Mouse (Mus musculus) lung, postnatal 0 days (tissue): ENCODE results near the gene Man1c1. TPM values are rescaled to one million over a fixed set of nuclear protein-coding genes. Genes with fewer than 3 reads are reported as not detected.
A peak's percentile ranks its signal among the peaks of the same experiment; 100 is the strongest.

Experiments
- ATAC-seq: fragments of 200-750 bp; cut with Nextera tagmentation; 2 replicates; pipeline ENCODE4 v1.8.0; 2017; ENCODE audit warnings: moderate library complexity
- DNase-seq: peaks from one replicate; pipeline ENCODE4 v3.0.0-alpha.2; 2016; ENCODE audit warnings: low spot score
- H3K27ac ChIP-seq: fragments of 300-500 bp; sonication (generic); 2 replicates; pipeline ENCODE4 v1.5.1; 2014; ENCODE audit warnings: antibody characterized with exemption, mild to moderate bottlenecking, low read length, mixed read lengths
- H3K27me3 ChIP-seq: fragments of 300-500 bp; sonication (generic); replicated peaks from 2 replicates; pipeline ENCODE4 v1.6.1; 2014; ENCODE audit warnings: low read length, mixed read lengths; ENCODE audit not compliant: insufficient read depth
- H3K36me3 ChIP-seq: fragments of 300-500 bp; sonication (generic); 2 replicates; pipeline ENCODE4 v1.6.1; 2014; ENCODE audit warnings: low read length, mixed read lengths; ENCODE audit not compliant: insufficient read depth
- H3K4me1 ChIP-seq: fragments of 300-500 bp; sonication (generic); 2 replicates; pipeline ENCODE4 v1.6.1; 2014; ENCODE audit warnings: antibody characterized with exemption, low read depth, low read length, mixed read lengths; ENCODE audit not compliant: insufficient read depth
- H3K4me2 ChIP-seq: fragments of 300-500 bp; sonication (generic); replicated peaks from 2 replicates; pipeline ENCODE4 v1.6.1; 2014; ENCODE audit warnings: low read depth, mild to moderate bottlenecking, low read length, moderate library complexity, mixed read lengths
- H3K4me3 ChIP-seq: fragments of 300-500 bp; sonication (generic); 2 replicates; pipeline ENCODE4 v1.5.1; 2014; ENCODE audit warnings: low read depth, low read length
- H3K9ac ChIP-seq: fragments of 300-500 bp; sonication (generic); replicated peaks from 2 replicates; pipeline ENCODE4 v1.6.1; 2014; ENCODE audit warnings: low read depth, mild to moderate bottlenecking
- H3K9me3 ChIP-seq: fragments of 300-500 bp; sonication (generic); 2 replicates; pipeline ENCODE4 v1.6.1; 2016; ENCODE audit warnings: low read length, mixed read lengths
- CTCF ChIP-seq: IDR thresholded peaks from 2 replicates; pipeline ENCODE4 v1.5.1; 2016; ENCODE audit warnings: antibody characterized with exemption, mild to moderate bottlenecking
- EP300 ChIP-seq: IDR thresholded peaks from 2 replicates; pipeline ENCODE4 v1.6.1; 2016; ENCODE audit warnings: antibody characterized with exemption, mild to moderate bottlenecking, control low read depth
- WGBS: fragments of 180-500 bp; shearing (Covaris S2); extraction: QIAGEN DNeasy Blood & Tissue Kit; methylation state at CpG from one replicate; pipeline ENCODE4 v1.1.7; 2014; 5-methylcytosine and 5-hydroxymethylcytosine counted together
- polyA plus RNA-seq: library from polyadenylated mRNA; unstranded; fragments of >200 nt; fragmentation: Nextera tagmentation; extraction: Ambion mirVana; gene quantifications from 2 replicates; pipeline ENCODE4 v1.2.1, GENCODE M21; 2015

Man1c1 gene
- polyA plus RNA-seq, 1 experiment from 2014 or later: 3.0 TPM

DNA sequence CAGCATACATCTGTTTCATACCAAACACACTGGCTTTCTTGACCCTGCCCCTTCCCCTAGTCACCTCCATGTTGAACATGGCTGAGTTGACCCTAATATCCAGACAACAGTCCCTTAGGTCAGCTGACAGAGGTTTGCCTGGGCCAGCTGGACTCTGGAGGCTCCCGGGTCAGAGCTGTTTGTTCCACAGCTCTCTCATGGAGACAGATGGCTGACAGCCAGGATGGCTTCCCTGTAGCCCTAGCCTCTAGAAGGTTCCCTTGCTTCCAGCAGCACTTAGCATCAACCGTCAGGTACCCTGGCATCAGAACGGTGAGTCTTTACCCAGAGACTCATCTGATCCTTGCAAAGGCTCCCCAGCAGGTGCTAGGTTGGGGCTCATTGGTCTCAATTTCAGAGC, 93.5 kb downstream of the Man1c1 start:
- DNase-seq (no peak), ATAC-seq (no peak)
- Histone ChIP-seq H3K9me3 (no peaks in the 10 kb centered on the region), H3K36me3 (no peaks in the 10 kb centered on the region), H3K4me1 (no peaks in the 10 kb centered on the region), H3K9ac (no peak overlapping the region), H3K4me3 (no peak overlapping the region), H3K27me3 (no peaks in the 10 kb centered on the region), H3K27ac (no peak overlapping the region), H3K4me2 (no peak overlapping the region)
- WGBS: 64% methylated on average over 3 of the region's 3 CpGs
- TF ChIP-seq CTCF (no peak), EP300 (no peak)

DNA sequence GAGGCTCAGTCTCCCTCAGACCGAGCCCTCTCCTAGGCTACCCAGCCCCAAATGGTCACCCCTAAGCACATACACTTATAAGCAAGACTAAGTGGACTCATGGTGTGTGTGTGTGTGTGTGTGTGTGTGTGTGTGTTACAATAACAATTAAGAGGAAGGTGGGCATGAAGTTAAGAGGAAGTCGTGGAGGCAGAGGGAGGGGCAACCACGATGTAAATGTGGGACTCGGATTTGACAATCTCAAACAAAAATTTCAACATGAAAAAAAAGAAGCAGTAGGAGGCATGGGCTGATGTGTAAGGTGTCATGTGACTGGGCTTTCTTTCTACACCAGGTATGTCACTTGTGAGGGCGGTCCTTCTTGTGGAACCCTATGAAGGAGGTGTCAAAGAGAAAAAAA, 96.4 kb downstream of the Man1c1 start:
- Histone ChIP-seq H3K27ac (no peak overlapping the region), H3K4me3 (no peak overlapping the region), H3K9me3 (no peaks in the 10 kb centered on the region), H3K27me3 (no peaks in the 10 kb centered on the region), H3K4me2 (no peak overlapping the region), H3K4me1 (peaks cover 3% of the 10 kb centered on the region; the same call in 1 of the 2 replicates), H3K36me3 (no peaks in the 10 kb centered on the region), H3K9ac (no peak overlapping the region)
- 68% methylated on average over 5 of the region's 5 CpGs for WGBS
- TF ChIP-seq CTCF (no peak), EP300 (no peak)
- ATAC-seq (no peak), DNase-seq (no peak)

DNA sequence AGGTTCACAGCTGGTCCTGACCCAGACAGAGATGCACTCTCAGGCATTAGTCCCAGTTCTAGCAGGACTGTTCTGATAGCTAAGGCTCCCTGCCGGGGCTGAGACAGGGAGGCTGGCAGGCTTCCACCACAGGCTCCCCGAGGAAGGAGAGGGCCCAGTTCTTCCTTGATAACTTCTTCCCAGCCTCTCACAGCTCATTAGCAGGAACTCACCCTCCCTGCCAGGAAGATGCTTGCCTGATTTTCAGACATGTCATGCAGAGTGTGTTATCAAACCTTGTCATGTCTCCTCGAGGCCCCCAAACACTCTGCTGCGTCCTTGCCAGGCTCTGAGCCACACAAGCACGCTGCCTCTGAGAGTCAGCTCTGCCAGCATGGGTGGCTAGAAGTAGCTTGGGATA, 98.0 kb downstream of the Man1c1 start:
- no peak for DNase-seq
- Histone ChIP-seq H3K4me2 (no peak overlapping the region), H3K4me1 (peaks cover 7% of the 10 kb centered on the region; the same call in 1 of the 2 replicates), H3K27ac (no peak overlapping the region), H3K9me3 (no peaks in the 10 kb centered on the region), H3K36me3 (no peaks in the 10 kb centered on the region), H3K4me3 (no peak overlapping the region), H3K27me3 (no peaks in the 10 kb centered on the region), H3K9ac (no peak overlapping the region)
- TF ChIP-seq CTCF (no peak), EP300 (no peak)
- no peak for ATAC-seq
- WGBS: 32% methylated on average over 5 of the region's 5 CpGs

DNA sequence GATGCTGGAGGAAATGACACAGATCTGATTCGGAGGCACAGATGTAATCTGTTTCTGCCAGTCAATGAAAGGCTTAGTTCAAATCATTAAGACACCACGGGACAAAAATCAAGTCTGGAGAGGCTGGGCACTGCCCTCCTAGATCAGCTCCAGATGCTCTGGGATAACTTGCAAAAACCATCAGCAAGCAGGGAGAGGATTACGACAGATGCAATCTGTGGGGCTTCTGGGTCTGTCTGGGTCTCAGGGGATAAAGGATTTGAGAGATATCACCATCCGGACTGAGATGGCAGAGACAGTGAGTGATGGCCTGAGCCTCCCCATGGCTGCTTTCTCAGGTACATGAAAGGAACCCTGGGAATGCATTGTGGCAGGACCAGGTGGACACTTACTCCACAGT, 99.6 kb downstream of the Man1c1 start:
- no peak overlapping the region for H3K9ac ChIP-seq
- ATAC-seq: no peak
- no peaks in the 10 kb centered on the region for H3K27me3 ChIP-seq
- H3K27ac ChIP-seq: no peak overlapping the region
- DNase-seq: no peak
- WGBS: 65% methylated on average over 4 of the region's 4 CpGs
- H3K36me3 ChIP-seq: no peaks in the 10 kb centered on the region
- peaks cover 7% of the 10 kb centered on the region; the same call in 1 of the 2 replicates for H3K4me1 ChIP-seq
- no peaks in the 10 kb centered on the region for H3K9me3 ChIP-seq
- no peak overlapping the region for H3K4me3 ChIP-seq
- no peak overlapping the region for H3K4me2 ChIP-seq
- TF ChIP-seq CTCF (no peak), EP300 (no peak)

DNA sequence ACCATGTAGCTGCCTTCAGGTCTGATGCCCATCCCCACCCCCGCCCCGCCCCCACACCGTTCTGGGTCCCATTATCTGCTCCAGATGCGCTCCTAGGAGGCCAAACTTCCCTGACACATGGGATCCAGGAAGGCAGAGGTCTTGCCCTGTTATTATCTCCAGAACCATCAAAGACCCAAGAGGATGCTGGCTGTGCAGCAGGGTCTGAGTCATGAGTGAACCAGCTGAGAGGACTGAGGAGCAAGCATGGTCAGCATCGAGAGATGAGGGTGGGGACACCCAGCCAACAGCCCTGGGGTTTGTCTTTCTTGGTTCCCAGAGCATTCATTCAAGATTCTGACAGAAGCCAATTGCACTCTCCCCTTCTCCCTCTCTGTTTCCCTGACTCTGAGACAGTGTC, 100.5 kb downstream of the Man1c1 start:
- Histone ChIP-seq H3K4me2 (no peak overlapping the region), H3K27ac (no peak overlapping the region), H3K4me3 (no peak overlapping the region), H3K27me3 (no peaks in the 10 kb centered on the region), H3K4me1 (peaks cover 7% of the 10 kb centered on the region; the same call in 1 of the 2 replicates), H3K9ac (no peak overlapping the region), H3K36me3 (no peaks in the 10 kb centered on the region), H3K9me3 (no peaks in the 10 kb centered on the region)
- WGBS: 47% methylated on average over 5 of the region's 5 CpGs
- ATAC-seq: peak; percentile 53
- peak; percentile 30 for DNase-seq
- TF ChIP-seq EP300 (peak; percentile 46; the same call in 1 of the 2 replicates), CTCF (no peak)

DNA sequence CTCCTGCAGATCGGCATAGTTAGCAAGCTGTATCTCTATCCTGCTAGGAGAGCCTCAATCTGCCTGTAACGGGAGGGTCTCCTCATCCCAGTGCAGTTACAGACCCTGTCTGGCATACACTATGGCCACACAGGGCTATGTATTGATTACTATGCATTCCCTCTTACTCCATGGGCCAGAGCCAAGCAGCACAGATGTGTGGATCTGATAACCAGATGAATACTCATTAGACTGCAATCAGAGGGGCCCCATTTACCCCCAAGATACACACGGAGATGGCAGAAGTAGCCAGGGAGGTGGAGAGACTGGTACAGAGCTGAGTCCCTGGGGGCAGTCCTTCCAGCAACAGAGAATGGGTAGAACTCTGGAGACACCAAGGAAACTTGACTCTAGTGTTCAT, 101.5 kb downstream of the Man1c1 start:
- Histone ChIP-seq H3K27ac (no peak overlapping the region), H3K9me3 (no peaks in the 10 kb centered on the region), H3K36me3 (no peaks in the 10 kb centered on the region), H3K4me3 (no peak overlapping the region), H3K4me2 (no peak overlapping the region), H3K9ac (no peak overlapping the region), H3K27me3 (no peaks in the 10 kb centered on the region), H3K4me1 (peaks cover 7% of the 10 kb centered on the region; the same call in 1 of the 2 replicates)
- ATAC-seq (no peak), DNase-seq (no peak)
- TF ChIP-seq CTCF (no peak), EP300 (no peak)
- 59% methylated on average over 3 of the region's 3 CpGs for WGBS

DNA sequence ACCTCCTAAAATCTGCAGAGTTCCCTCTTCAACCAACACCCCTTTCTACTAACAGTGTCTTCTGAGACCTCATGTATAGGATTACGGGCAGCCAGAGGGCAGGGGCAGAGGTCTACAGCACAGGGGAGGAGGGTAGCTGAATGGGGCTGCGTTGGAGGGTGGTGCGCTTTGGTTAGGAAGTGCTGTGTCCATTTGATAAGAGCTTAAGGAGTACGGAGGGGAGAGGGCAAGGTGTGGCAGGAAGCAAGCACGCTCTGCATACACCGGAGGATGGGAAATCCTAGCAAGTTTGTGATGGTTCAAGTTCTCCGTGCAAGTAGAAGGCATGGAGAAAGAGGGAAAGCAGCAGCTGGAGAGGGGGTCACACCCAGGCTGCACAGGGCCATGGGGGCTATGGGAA, 102.1 kb downstream of the Man1c1 start:
- Histone ChIP-seq H3K36me3 (no peaks in the 10 kb centered on the region), H3K4me2 (no peak overlapping the region), H3K4me1 (peaks cover 7% of the 10 kb centered on the region; the same call in 1 of the 2 replicates), H3K9me3 (no peaks in the 10 kb centered on the region), H3K27me3 (no peaks in the 10 kb centered on the region), H3K4me3 (no peak overlapping the region), H3K9ac (no peak overlapping the region), H3K27ac (no peak overlapping the region)
- TF ChIP-seq EP300: 0 out of 2 replicates have a peak, but pooled peaks have one; percentile 34
- TF ChIP-seq CTCF: no peak
- 25% methylated on average over 7 of the region's 7 CpGs for WGBS
- DNase-seq (peak; percentile 54), ATAC-seq (peak; percentile 66; the same call in 1 of the 2 replicates)
